ENCODE assay signal across 16 mouse cellular contexts in the genomic region with DNA sequence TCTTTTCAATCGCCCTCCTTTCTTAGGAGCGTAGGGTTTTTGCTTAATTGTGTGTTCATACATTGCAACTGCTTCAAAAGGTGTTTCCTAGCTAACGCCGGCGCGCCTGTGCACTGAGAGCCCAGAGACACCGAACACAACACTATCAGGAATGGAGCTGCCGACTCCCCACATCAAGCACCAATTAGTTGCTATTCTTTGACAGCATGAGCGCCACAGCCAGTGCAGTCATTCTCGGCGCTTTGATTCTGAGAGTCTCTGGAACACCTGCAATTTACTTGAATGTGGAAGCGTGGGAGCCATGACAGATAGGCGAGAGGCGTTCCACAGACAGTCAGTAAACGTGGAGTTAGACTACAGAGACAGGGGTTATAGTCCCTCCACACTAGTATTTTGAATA. TPM values are rescaled to one million over a fixed set of nuclear protein-coding genes. Genes with fewer than 3 reads are reported as not detected.
A peak's percentile ranks its signal among the peaks of the same experiment; 100 is the strongest.
DNase-seq lines count a peak whose midpoint lies in the region; ATAC-seq and TF ChIP-seq lines count a peak whose summit lies in the region.
"Had no signal": no experiment of that assay in that cellular context is flagged by ENCODE, and none has a peak within 500 bp of the region (broad histone marks: within the 10 kb centered on the region; RNA-seq: fewer than 3 reads in every experiment).

No protein-coding gene starts in this region.

- no peak for ATAC-seq in heart, postnatal 0 days (ENCODE audit: insufficient read depth, low read depth)
- ATAC-seq: liver, postnatal 0 days; Patski had no signal

- TF ChIP-seq EP300 in heart, postnatal 0 days (IDR thresholded peaks at IDR 0.05; ENCODE audit: low read depth) = no peak

- H3K4me3 ChIP-seq in heart, postnatal 0 days (ENCODE audit: low read depth, low read length) = no peak overlapping the region
- H3K4me3 ChIP-seq: limb, embryonic 12.5 days; midbrain, embryonic 12.5 days; neural tube, embryonic 12.5 days had no signal

- H3K9ac ChIP-seq in heart, postnatal 0 days (replicated peaks; ENCODE audit: low read depth, low read length) = no peak overlapping the region
- H3K9ac ChIP-seq: limb, embryonic 12.5 days; liver, postnatal 0 days; midbrain, embryonic 12.5 days; neural tube, embryonic 12.5 days had no signal

- no peak for TF ChIP-seq CTCF in heart, postnatal 0 days (IDR thresholded peaks at IDR 0.05; ENCODE audit: low read depth)

- 0 out of 2 replicates have a peak, but pooled peaks cover 5% of the 10 kb centered on the region for H3K27me3 ChIP-seq in heart, postnatal 0 days (ENCODE audit: control insufficient read depth, insufficient read depth, low read length)
- H3K27me3 ChIP-seq: midbrain, embryonic 12.5 days; neural tube, embryonic 12.5 days had no signal

- no peaks in the 10 kb centered on the region for H3K36me3 ChIP-seq in heart, postnatal 0 days (replicated peaks; ENCODE audit: control insufficient read depth, insufficient read depth, low read length)
- H3K36me3 ChIP-seq: limb, embryonic 12.5 days; midbrain, embryonic 12.5 days; neural tube, embryonic 12.5 days had no signal

- H3K4me2 ChIP-seq in heart, postnatal 0 days (ENCODE audit: low read depth, low read length) = no peak overlapping the region
- H3K4me2 ChIP-seq: midbrain, embryonic 12.5 days; neural tube, embryonic 12.5 days had no signal

- no peaks in the 10 kb centered on the region for H3K9me3 ChIP-seq in heart, postnatal 0 days (replicated peaks; ENCODE audit: control insufficient read depth, low read length)
- H3K9me3 ChIP-seq: limb, embryonic 12.5 days; midbrain, embryonic 12.5 days; neural tube, embryonic 12.5 days had no signal

- 88% methylated on average over 15 of the region's 15 CpGs for WGBS in heart, postnatal 0 days

- DNase-seq in frontal cortex, adult 2 months (ENCODE audit: extremely low spot score in 1 of 2, low spot score in 1 of 2) = peak; percentile 4 to 13
- DNase-seq in frontal cortex, postnatal 25 days (ENCODE audit: low spot score in 2 of 2) = no peak
- no peak for DNase-seq in heart, postnatal 0 days (ENCODE audit: low spot score)
- no peak for DNase-seq in heart, postnatal 14 days
- peak; percentile 32 to 36 for DNase-seq in right cerebral cortex, postnatal 10 days (ENCODE audit: low spot score in 2 of 2)
- no peak for DNase-seq in right cerebral cortex, adult 2 months (ENCODE audit: low spot score in 2 of 2)
- DNase-seq in Muller cell, postnatal 12 days (ENCODE audit: inconsistent ontology term) = no peak
- DNase-seq: cerebellum, adult 11 months; liver, postnatal 0 days; thymus, postnatal 25 days had no signal

- H3K4me1 ChIP-seq in heart, postnatal 0 days (ENCODE audit: control insufficient read depth, insufficient read depth) = 0 out of 2 replicates have a peak, but pooled peaks cover under 1% of the 10 kb centered on the region
- H3K4me1 ChIP-seq: neural tube, embryonic 12.5 days had no signal

- H3K27ac ChIP-seq in heart, postnatal 0 days (ENCODE audit: low read depth) = peak overlapping the region; percentile 87
- H3K27ac ChIP-seq: limb, embryonic 12.5 days; midbrain, embryonic 12.5 days; neural tube, embryonic 12.5 days had no signal

- intact Hi-C loops in heart, postnatal 14 days (cut with DNase I) = no loop called here

RNA-seq across cellular contexts. Expression of a gene that starts 4.0 kb away (rescaled TPM):
- not detected in 2 replicates for polyA plus RNA-seq in frontal cortex, adult 2 months (2012; rRNA removed)
- total RNA-seq in heart, postnatal 0 days (2014; rRNA removed; ENCODE audit: low replicate concordance) = not detected in 2 replicates
- 0.11 TPM in 1 of 2 replicates, not detected in the other for polyA plus RNA-seq in heart, postnatal 0 days (2015; fragmentation: Nextera tagmentation; extraction: Ambion mirVana)
- total RNA-seq in heart, postnatal 14 days (2021) = under 1 TPM; 0.32 to 0.50 TPM
- total RNA-seq: layer of hippocampus, postnatal 10 days had no signal
- polyA plus RNA-seq: hindbrain, embryonic 16.5 days; liver, postnatal 0 days; midbrain, embryonic 12.5 days; neural tube, embryonic 12.5 days; Patski had no signal

Comparison
In these comparisons a context has a peak if more than half of its experiments do, and no peak if none do; other contexts are left out.
1. DNase-seq: peak in frontal cortex, adult 2 months (2 of 2) and right cerebral cortex, postnatal 10 days (2 of 2); none in frontal cortex, postnatal 25 days (0 of 2), heart, postnatal 0 days (single experiment), heart, postnatal 14 days (0 of 2), right cerebral cortex, adult 2 months (0 of 2) and Muller cell, postnatal 12 days (single experiment).